Mouse (Mus musculus) adrenal gland, postnatal 36 days (tissue): ENCODE results near the gene Polr2c. TPM values are rescaled to one million over a fixed set of nuclear protein-coding genes. Genes with fewer than 3 reads are reported as not detected.
"Not testable (repeated sequence)": the region's sequence is repeated elsewhere in the genome, so short reads cannot be mapped to it uniquely, and the experiment has no call there.

ENCODE experiments used
- DNase-seq, 2 experiments: peaks; one replicate each; pipeline ENCODE4 v3.0.0; 2021; ENCODE audit warnings: mixed read lengths in 1 of 2
- long read RNA-seq, 2 experiments: library from polyadenylated mRNA; stranded (forward); transcript quantifications; one replicate each; pipeline ENCODE4 v2.0.0; 2021; ENCODE audit warnings: borderline sequencing depth in 2 of 2
- total RNA-seq, 2 experiments: library from RNA; stranded (reverse); gene quantifications; 2 replicates each; pipeline ENCODE4 v1.2.3; 2021

Gene Polr2c
- 10 to 100 TPM; 65.7 to 70.6 TPM for total RNA-seq
- long read RNA-seq, experiment 1, transcript Polr2c-201 (9 exons, 1,580 nt), result major isoform, 118 of 170 reads
- long read RNA-seq, experiment 1, partial matches to known transcripts, result 3 of 170 reads
- long read RNA-seq, experiment 1, other reads (novel, unspliced or antisense), result 48 of 170 reads
- long read RNA-seq, experiment 2, transcript Polr2c-201 (9 exons, 1,580 nt), result major isoform, 47 of 67 reads
- long read RNA-seq, experiment 2, partial matches to known transcripts, result 0 of 67 reads
- long read RNA-seq, experiment 2, other reads (novel, unspliced or antisense), result 20 of 67 reads

- peak; percentile 92 to 95 for DNase-seq
Measured at GRCm38 (mm10) chr8:94857346-94858173, at the start of gene Polr2c. Gene Polr2c, plus strand, starts transcription at chr8:94857450.

GRCm38 (mm10) chr8:94807506-94807905 is 49.7 kb upstream of the Polr2c start:
- DNase-seq, result peak; percentile 78 to 82

DNA sequence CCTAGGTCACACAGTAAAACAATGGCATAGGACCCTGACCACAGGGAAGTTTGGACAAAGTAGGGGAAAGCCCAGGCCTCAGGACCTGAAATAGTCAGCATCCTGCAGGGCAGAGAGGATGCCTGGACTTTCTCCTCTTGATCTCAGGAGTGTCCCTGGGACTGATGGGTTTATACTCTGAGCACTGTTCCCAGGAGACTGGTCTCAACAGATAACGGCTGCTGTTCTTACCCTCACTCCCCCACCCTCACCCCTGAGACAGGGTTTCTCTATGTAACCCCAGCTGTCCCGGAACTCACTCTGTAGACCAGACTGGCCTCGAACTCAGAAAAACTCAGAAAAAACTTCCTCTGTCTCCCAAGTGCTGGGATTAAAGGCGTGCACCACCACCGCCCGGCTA is 48.9 kb upstream of the Polr2c start:
- DNase-seq, result no peak

DNA sequence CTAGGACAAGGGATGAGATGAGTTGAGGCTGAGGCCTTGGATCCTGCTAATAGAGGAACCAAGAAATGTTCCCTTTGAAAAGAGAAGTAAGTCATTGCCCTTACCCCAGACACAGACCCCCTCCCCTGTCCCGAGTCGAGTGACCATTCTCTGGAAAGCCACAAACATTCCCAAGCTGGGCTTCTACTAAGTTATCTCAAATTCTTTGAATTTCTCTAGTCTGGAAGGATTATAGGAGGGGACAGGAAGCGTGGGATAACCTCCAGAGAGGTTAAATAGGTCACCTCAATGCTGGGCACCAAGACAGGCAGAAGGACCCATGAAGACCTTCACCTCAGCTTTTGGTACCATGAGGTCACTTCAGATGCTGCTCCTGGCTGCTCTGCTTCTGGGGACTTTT is 47.1 kb upstream of the Polr2c start, which contains the start of gene Ccl17:
Gene Ccl17, plus strand, starts transcription at position 301 of the 400 bp plus-strand sequence.
- DNase-seq, result no peak

DNA sequence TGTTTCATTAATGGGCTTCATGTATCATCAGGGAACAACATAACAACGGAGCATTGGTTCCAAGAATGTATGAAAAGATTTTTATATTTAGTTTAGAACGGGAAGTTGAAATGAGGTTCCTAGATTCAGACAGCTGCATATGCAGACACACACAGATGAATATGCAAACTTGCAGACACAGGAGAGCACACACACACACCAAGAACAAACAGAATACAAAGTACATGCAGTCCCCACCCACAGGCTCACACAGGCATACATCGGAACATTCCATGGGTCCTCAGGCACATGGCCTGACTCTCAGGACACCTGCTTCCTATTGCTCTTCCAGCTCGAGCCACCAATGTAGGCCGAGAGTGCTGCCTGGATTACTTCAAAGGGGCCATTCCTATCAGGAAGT is 46.4 kb upstream of the Polr2c start:
- no peak for DNase-seq

DNA sequence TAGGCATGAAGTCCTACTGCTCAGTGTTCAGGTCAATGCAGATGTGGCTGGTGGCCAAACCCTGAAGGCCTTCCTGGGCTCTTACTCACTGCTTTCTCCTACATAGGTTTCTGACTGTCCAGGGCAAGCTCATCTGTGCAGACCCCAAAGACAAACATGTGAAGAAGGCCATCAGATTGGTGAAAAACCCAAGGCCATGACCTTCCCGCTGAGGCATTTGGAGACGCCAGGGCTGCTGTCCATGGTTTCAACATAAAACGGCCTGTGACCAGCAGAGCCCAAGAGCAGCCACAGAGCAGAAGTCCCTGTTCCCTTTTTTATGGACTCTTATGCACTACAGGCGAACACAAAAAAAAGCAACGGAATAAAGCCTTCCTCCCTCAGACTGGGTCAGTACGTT is 45.6 kb upstream of the Polr2c start:
- DNase-seq, result peak; percentile 65 to 78

- DNase-seq, result peak; percentile 80 to 84
Measured at GRCm38 (mm10) chr8:94812645-94813098, 44.6 kb upstream of the Polr2c start.

- DNase-seq, result peak in 1 of 2 experiments; percentile 55
Measured at GRCm38 (mm10) chr8:94814556-94814955, 42.7 kb upstream of the Polr2c start.

- DNase-seq, result no peak
Measured at GRCm38 (mm10) chr8:94817933-94818332, 39.3 kb upstream of the Polr2c start.

GRCm38 (mm10) chr8:94819671-94820179 is 37.5 kb upstream of the Polr2c start:
- DNase-seq, result no peak

DNA sequence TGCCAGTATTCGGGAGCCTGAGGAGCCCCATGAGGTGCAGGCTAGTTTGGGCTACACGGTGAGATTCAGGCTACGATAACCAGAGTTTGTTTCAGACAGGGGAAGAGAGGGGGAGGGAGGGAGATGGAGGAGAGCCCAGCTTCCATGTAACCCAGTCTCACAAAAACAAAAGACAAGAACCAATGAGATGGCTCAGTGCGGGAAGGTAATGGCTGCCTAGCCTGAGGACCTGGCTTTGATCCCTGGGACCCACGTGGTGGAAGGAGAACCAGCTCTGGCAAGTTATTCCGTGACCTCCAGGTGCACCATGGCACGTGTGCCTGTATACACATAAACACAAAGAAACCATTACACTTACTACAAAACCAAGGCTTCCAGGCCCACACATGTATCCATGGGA is 36.7 kb upstream of the Polr2c start:
- DNase-seq, result no peak

DNA sequence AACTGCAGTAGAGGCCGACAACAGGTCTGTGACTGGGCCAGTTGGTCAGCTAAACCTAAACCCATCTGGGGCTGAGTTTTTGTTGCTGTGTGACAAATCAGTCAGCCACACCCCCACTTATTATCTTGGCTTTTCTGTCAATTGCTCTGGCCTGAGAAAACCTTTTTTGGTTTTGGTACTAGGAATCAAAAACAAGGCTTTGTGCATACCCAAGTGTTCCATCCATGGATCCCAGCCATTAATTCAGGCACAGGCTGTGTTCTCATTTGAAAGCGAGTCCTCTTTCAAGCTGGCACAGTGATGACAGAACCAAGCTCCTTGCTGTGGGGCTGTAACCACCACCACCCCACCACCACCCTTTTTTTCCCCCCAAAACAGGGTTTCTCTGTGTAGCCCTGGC is 35.9 kb upstream of the Polr2c start:
- no peak for DNase-seq

- DNase-seq, result peak; percentile 68 to 79
Measured at GRCm38 (mm10) chr8:94822637-94823560, 34.4 kb upstream of the Polr2c start.

GRCm38 (mm10) chr8:94825170-94825569 is 32.1 kb upstream of the Polr2c start:
- no peak for DNase-seq

- DNase-seq, result no peak
Measured at GRCm38 (mm10) chr8:94826210-94826609, 31.0 kb upstream of the Polr2c start.

- DNase-seq, result no peak
Measured at GRCm38 (mm10) chr8:94828284-94828683, 29.0 kb upstream of the Polr2c start.

DNA sequence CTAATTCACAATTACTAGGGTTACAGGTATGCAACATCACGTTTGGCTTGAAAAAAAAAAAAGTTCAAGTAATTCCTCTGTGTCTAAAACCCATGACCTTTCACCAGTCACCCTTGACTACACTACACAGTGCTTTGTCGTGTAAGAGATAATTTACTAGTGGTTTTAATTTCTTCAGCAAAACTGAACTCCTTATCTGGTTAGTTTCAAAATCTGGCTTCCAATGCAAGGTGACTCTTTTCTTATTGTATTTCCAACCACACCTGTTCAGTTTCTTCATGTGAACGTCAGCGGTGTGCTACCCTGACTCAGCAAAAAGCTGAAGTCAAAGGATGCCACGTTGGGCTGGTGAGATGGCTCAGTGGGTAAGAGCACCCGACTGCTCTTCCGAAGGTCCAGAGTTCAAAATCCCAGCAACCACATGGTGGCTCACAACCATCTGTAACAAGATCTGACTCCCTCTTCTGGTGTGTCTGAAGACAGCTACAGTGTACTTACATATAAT is 23.3 kb upstream of the Polr2c start:
- not testable (repeated sequence) for DNase-seq

DNA sequence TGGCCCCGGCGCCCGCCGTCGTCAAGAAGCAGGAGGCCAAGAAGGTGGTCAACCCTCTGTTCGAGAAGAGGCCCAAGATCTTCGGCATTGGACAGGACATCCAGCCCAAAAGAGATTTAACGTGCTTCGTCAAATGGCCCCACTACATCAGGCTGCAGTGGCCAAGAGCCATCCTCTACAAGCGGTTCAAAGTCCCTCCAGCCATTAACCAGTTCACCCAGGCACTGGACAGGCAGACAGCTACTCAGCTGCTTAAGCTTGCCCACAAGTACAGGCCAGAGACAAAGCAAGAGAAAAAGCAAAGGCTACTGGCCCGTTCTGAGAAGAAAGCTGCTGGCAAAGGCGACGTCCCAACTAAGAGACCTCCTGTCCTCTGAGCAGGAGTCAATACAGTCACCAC is 21.5 kb upstream of the Polr2c start:
- not testable (repeated sequence) for DNase-seq

DNA sequence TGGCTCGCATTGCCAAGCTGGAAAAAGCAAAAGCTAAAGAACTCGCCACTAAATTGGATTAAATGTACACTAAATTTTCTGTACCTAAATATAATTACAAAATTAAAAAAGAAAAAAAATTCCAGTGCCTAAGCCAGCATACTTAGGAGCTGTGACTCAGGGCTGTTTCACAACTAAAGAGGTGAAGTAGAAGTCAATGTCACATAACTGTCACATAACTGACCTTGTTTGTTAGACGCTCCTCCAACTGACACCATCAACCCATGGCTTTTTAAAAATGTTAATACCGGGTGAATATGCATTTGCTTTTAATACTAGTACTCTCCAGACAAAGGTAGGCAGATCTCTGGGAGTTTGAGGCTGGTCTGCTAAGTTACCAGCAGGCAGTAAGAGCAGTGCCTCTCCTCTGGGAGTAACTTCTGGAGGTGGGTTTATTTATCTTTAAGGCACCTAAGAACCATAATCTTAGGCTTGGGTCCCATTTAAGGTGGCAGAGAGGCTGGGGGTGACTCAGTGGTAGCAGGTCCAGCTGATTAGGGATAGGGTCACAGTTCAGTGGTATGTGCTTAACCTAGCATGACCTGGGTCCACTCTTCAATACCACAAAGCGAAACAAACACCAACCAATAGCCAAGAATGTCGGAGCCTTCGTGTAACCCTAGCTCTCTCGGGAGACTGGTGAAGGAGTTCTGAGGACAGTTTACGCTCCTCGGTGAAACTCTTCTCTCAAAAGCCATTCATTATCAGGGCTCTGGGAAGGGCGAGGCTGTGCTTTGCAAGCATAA is 20.6 kb upstream of the Polr2c start:
- no peak for DNase-seq

DNA sequence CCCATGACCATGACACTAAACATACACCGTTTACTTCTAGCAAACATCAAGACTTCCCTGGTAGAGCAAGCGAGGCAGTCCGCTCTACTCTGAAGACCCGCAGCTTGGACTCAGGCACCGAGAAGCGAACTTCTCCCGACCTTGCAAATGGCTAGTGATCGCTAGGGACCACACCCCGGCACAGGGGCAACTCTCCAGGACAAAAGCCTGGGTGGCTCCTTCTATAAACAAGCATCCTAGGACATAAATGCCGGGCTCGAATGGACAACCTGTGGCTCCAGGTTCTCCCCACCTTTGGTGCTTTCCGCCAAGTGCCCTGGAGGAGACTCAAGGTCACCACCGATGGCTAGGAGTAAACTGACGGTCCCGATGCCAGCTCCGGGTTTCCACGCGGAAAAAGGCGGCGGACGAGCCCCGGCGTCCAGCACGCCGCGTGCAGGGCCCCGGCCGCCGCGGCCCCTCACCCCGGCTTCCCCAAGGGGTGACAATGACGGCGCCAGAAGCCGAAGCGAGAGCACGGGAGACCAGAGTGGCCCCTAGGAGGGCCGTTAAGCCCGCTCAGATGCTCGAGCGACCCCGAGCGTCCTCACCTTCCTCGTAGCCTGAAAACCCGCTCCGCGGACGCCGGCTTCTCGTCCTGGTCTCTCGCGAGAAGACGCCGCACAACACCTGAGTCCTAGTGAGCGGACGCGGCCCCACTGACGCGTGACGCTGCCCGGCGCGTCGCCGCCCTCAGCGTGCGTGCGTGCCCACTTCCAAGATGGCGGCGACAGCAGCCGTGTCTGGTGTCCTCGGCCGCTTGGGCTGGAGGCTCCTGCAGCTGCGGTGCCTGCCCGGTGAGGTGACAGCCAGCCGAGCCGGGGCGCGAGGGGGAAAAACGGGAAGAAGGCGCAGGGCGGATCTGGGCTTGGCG is 19.3 kb upstream of the Polr2c start, which contains the start of the genes Coq9 and Ciapin1:
Gene Coq9, plus strand, starts transcription at position 660 of the 913 bp plus-strand sequence.
Gene Ciapin1, minus strand, starts transcription at position 697 of the 913 bp plus-strand sequence.
- peak; percentile 96 for DNase-seq
